Mouse (Mus musculus) liver, adult 2 months (tissue): ENCODE measurements at regions not wholly inside any gene's neighbourhood (a gene's known extent, or its start where the extent isn't known, plus 50 kb on each side); places are given as distances from the start of the nearest gene placed in this dataset.

Experiments
- CTCF ChIP-seq: fragments of 200-500 bp; IDR thresholded peaks from 2 replicates; pipeline ENCODE4 v1.5.1; 2011; ENCODE audit warnings: low read depth, low read length, control low read depth
- POLR2A ChIP-seq: fragments of 200-500 bp; IDR thresholded peaks from 2 replicates; pipeline ENCODE4 v1.6.1; 2011; ENCODE audit warnings: low read length, control low read depth; ENCODE audit not compliant: insufficient read depth; ENCODE audit errors: extremely low read depth

DNA sequence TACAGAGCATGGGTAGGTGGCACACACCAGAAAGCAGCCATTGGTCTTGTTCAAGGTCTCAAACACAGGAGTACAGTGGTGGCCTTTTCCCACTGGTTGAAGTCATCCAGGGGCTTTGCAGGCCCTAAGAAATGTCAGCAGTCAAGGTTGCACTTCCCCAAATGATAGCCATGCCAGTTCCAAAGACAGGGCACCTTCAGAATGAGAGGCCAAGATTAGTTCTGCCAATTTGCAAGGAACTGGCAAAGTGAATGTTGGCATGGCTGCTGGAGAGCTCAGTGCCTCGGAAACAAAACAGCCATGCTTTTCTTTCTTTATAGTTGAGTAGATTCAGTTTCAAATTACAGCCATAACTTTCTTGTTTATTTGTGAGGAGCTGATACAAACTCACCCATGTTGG is 57.7 kb upstream of the Thrb start:
- TF ChIP-seq CTCF: no peak
- no peak for TF ChIP-seq POLR2A
